Mouse (Mus musculus): ENCODE results near the gene Mrps27.

GRCm38 (mm10) chr13:99317058-99317457, 27.5 kb upstream of the Mrps27 start:
- no peak for TF ChIP-seq CTCF (IDR thresholded peaks at IDR 0.05; ENCODE audit: control insufficient read depth, insufficient read depth, insufficient read length)
- TF ChIP-seq CEBPB (IDR thresholded peaks at IDR 0.05; ENCODE audit: low read depth): no peak
- no peak for TF ChIP-seq USF1 (IDR thresholded peaks at IDR 0.05; ENCODE audit: low read depth)
- TF ChIP-seq MAX (IDR thresholded peaks at IDR 0.05): no peak

Measured in C2C12 (cell line).